Mouse (Mus musculus) cerebellum, adult 2 months (tissue): ENCODE measurements around the gene Gm10134.

ENCODE experiments used
- CTCF ChIP-seq: fragments of 200-500 bp; IDR thresholded peaks from 2 replicates; pipeline ENCODE4 v1.5.1; 2011; ENCODE audit warnings: low read depth, mild to moderate bottlenecking, control low read depth, low read length, moderate library complexity, borderline replicate concordance; ENCODE audit not compliant: insufficient read depth
- POLR2A ChIP-seq: fragments of 200-500 bp; IDR thresholded peaks from 2 replicates; pipeline ENCODE4 v1.6.1; 2011; ENCODE audit warnings: low read length, control low read depth, borderline replicate concordance; ENCODE audit not compliant: insufficient read depth

DNA sequence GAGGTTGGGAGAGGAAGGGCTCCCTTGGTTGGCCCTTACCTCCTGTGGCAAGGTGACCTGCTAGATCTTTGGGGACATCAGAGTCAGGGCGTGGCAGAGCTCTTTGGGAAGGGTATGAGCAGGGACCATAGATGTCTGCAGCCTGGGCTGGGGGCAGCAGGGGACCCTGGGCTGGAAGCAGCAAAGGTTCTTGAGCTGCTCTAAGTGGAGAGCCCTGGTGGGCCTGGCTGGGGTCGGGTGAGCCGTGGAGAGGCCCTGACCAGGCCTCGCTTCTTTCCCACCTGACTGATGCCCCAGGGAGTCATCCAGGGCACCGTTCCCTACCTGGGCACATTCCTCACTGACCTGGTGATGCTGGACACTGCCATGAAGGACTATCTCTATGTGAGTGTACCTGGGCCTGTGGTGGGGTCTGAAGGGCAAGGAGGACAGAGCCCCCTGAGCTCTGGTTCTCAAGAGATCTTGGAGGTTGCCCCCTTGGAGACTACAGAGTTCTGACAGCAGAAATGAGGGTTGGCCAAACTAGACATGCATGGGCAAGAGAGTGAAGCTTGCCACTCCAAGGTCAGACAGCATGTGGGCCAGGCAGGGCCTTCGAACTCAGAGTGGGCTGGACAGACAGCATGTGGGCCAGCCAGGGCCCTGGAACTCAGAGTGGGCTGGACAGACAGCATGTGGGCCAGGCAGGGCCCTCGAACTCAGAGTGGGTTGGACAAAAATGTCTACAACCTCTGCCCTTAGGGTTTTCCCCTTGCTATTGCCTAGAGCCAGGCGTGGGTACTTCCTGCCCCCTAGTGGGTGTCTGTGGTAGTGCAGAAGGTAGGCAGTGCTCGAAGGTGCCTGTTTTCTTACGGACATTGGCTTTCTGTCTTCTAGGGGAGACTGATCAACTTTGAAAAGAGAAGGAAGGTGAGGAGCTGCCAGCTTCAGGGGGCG, 41.6 kb downstream of the Gm10134 start:
- peak; percentile 97 for TF ChIP-seq CTCF
- no peak for TF ChIP-seq POLR2A
